Mouse (Mus musculus): ENCODE results near the gene Dnah9. TPM values are rescaled to one million over a fixed set of nuclear protein-coding genes. Genes with fewer than 3 reads are reported as not detected.
A peak's percentile ranks its signal among the peaks of the same experiment; 100 is the strongest.

The Dnah9 gene
- total RNA-seq, 2 experiments from 2014 or later: not detected

- no peak for DNase-seq
- intact Hi-C loops (cut with DNase I): no loop called here
Observed at GRCm38 (mm10) chr11:65930796-65931195, 237.6 kb downstream of the Dnah9 start.

- intact Hi-C loops (cut with DNase I): no loop called here
- DNase-seq: no peak
Observed at GRCm38 (mm10) chr11:65930359-65930758, 238.0 kb downstream of the Dnah9 start.

GRCm38 (mm10) chr11:65927962-65928361 lies 240.4 kb downstream of the Dnah9 start:
- DNase-seq: no peak
- intact Hi-C loops (cut with DNase I): no loop called here

GRCm38 (mm10) chr11:65918480-65919236 lies 249.7 kb downstream of the Dnah9 start:
- intact Hi-C loops (cut with DNase I): no loop called here

GRCm38 (mm10) chr11:65909195-65909594 lies 259.2 kb downstream of the Dnah9 start:
- intact Hi-C loops (cut with DNase I): no loop called here
- no peak for DNase-seq

More at GRCm38 (mm10) chr11:65918480-65919236, 249.7 kb downstream of the Dnah9 start:
- DNase-seq: no peak

GRCm38 (mm10) chr11:65905487-65905886 lies 262.9 kb downstream of the Dnah9 start:
- intact Hi-C loops (cut with DNase I): no loop called here
- no peak for DNase-seq

GRCm38 (mm10) chr11:65903944-65904343 lies 264.4 kb downstream of the Dnah9 start:
- intact Hi-C loops (cut with DNase I): no loop called here
- DNase-seq: no peak

- intact Hi-C loops (cut with DNase I): no loop called here
- DNase-seq: no peak
Observed at GRCm38 (mm10) chr11:65881465-65881864, 286.9 kb downstream of the Dnah9 start.

GRCm38 (mm10) chr11:65877146-65877775 lies 291.1 kb downstream of the Dnah9 start:
- intact Hi-C loops (cut with DNase I): no loop called here
- no peak for DNase-seq

- intact Hi-C loops (cut with DNase I): loop anchor here (10.0 kb wide), 1 partner anchor 447 kb away; no protein-coding TSS in a partner anchor
Observed at GRCm38 (mm10) chr11:65861476-65861875, 306.9 kb downstream of the Dnah9 start.

GRCm38 (mm10) chr11:65852066-65852465 lies 316.3 kb downstream of the Dnah9 start:
- intact Hi-C loops (cut with DNase I): no loop called here
- no peak for DNase-seq

More at GRCm38 (mm10) chr11:65861476-65861875, 306.9 kb downstream of the Dnah9 start:
- no peak for DNase-seq

- intact Hi-C loops (cut with DNase I): no loop called here
- DNase-seq: no peak
Observed at GRCm38 (mm10) chr11:65846446-65846845, 321.9 kb downstream of the Dnah9 start.

- DNase-seq: no peak
- intact Hi-C loops (cut with DNase I): no loop called here
Observed at GRCm38 (mm10) chr11:65838999-65839398, 329.4 kb downstream of the Dnah9 start.

GRCm38 (mm10) chr11:65824556-65824955 lies 343.8 kb downstream of the Dnah9 start:
- intact Hi-C loops (cut with DNase I): no loop called here
- DNase-seq: no peak

GRCm38 (mm10) chr11:65820877-65821276 lies 347.5 kb downstream of the Dnah9 start:
- DNase-seq: peak in 1 of 2 experiments; percentile 44
- intact Hi-C loops (cut with DNase I): no loop called here

GRCm38 (mm10) chr11:65820280-65820679 lies 348.1 kb downstream of the Dnah9 start:
- intact Hi-C loops (cut with DNase I): no loop called here
- no peak for DNase-seq

- no peak for DNase-seq
- intact Hi-C loops (cut with DNase I): no loop called here
Observed at GRCm38 (mm10) chr11:65818193-65818592, 350.2 kb downstream of the Dnah9 start.

- intact Hi-C loops (cut with DNase I): no loop called here
Observed at GRCm38 (mm10) chr11:65816237-65816636, 352.1 kb downstream of the Dnah9 start.

GRCm38 (mm10) chr11:65814381-65814780 lies 354.0 kb downstream of the Dnah9 start:
- intact Hi-C loops (cut with DNase I): no loop called here
- no peak for DNase-seq

More at GRCm38 (mm10) chr11:65816237-65816636, 352.1 kb downstream of the Dnah9 start:
- no peak for DNase-seq

GRCm38 (mm10) chr11:65812088-65812487 lies 356.3 kb downstream of the Dnah9 start:
- intact Hi-C loops (cut with DNase I): no loop called here
- no peak for DNase-seq

GRCm38 (mm10) chr11:65807601-65808000 lies 360.8 kb downstream of the Dnah9 start:
- intact Hi-C loops (cut with DNase I): no loop called here
- DNase-seq: no peak

All from gastrocnemius, postnatal 36 days (tissue).